Mouse (Mus musculus) cerebellum, adult 18-20 months (tissue): Measurements from ENCODE around the gene Cit.
A peak's percentile ranks its signal among the peaks of the same experiment; 100 is the strongest.

Experiments
- DNase-seq, 2 experiments: peaks; one replicate each; pipeline ENCODE4 v3.0.0; 2021

Cit gene

DNA sequence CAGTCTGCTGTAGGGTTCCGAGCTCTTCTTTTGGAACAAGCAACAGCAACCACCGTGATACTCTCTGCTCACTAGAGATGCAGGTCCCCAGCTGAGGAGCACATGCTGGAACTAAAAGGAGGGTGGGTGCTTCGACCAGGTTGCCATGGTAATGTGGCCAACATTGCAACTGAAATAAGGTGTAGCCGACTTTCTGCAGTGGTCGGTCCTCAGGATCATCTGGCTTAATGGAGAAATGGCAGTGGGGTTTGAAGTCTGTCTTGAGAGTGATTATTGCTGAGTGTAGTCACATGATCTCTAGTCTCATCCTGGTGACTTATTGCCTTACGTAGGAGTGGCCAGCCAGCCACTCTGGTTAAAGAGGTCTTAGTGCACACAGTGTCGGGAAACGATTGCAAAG, 168.7 kb downstream of the Cit start:
- DNase-seq: no peak

DNA sequence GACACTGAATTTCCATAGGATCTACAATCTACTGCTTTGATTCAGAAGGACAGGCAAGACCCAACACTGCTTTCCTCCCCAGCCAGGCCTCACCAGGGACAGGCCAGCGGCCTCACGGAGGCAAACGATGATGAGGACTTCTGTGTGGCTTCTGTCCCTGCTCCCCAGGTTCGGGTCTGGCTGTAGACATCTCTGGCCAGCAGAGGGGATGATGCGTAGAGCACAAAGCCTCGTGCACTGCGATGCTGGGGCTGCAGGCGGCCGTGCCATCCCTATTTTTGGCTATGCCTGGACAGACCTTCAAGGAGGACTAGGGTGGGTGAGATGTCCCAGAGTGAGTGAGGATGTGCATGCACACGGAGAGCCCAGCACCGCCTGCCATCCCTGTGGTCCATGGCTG, 169.2 kb downstream of the Cit start:
- no peak for DNase-seq

- no peak for DNase-seq
These were observed 171.5 kb downstream of the Cit start for GRCm38 (mm10) chr5:116016542-116016941.

DNA sequence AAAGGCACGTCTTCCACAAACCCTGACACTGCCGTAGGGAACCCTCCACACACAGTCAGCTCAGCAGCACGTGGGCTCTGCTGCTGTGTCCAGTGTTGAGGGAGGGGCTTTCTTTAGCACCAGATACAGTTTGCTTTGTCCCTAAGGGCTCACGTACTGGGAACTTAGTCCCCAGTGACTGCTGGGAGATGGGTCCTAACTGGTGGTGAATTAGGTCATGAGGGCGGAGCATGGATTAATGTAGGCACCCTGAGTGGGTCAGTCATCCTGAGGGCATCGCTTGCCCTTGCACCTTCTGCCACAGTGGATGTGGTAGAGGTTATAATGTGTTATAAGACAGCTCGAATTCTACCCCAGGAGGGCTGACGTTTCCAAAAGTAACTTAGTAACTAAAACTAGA, 172.3 kb downstream of the Cit start:
- no peak for DNase-seq

DNA sequence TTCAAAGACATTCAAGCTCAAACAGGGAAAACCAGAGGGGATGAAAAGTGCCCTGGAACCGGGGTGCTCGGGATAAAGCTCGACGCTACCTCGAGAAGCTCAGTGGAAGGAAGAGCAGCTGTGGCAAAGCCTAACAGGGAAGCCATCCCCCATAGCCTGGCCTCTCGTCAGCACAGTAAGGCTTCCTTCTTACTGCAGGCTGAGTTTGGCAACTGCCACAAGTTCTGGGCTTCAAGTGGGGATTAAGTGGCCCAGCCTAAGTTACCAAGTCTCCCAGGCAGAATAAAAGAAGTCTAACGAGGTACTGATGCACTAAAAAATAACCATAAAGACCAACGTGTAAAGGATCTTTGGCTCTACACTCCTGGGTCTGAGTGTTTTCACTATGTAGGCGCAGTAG, 173.1 kb downstream of the Cit start:
- DNase-seq: no peak

GRCm38 (mm10) chr5:116018784-116019183, 173.7 kb downstream of the Cit start:
- DNase-seq: no peak

- no peak for DNase-seq
These were observed 174.3 kb downstream of the Cit start for GRCm38 (mm10) chr5:116019371-116019770.

DNA sequence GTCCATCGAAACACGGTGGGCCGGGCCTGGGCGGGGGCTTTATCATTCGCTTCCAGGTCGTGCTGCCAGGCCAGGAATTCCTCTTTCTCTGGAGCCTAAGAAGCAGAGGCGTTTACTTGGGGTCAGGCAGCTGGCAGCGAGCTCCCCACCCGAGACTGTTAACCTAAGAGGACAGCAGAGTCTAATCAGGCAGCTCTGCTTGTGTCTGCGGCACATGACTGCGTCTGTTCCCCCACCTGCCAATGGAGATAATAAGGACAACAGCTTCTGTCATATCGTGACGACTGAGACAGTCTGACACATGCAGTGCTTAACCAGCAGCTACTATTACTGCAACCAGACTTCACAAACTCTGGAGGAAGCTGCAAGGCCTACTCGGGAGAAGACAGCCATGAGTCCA, 176.5 kb downstream of the Cit start:
- no peak for DNase-seq

GRCm38 (mm10) chr5:116022131-116022530, 177.1 kb downstream of the Cit start:
- no peak for DNase-seq

DNA sequence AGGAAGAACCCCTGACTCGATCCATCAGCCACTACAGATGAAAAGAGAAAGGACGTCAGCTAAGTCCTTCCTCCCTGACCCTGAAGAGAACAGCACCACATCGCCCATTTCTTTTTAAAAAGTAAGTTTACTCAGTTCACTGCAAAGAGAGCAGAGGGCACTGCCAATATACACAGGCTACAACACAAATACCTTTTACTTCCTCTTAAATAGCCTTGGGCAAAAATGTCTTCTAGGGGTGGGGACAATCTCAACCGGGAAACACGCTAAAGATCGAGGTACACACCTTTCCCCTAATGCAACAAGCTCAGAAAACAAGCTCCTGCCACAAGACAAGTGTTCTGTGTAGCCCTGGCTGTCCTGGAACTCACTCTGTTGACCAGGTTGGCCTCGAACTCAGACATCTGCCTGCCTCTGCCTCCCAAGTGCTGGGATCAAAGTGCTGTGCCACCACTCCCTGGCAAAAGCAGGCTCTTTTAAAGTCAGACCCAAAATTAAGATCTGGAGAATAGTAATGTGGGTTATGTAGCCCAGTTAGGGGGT, 177.7 kb downstream of the Cit start:
- DNase-seq: no peak

DNA sequence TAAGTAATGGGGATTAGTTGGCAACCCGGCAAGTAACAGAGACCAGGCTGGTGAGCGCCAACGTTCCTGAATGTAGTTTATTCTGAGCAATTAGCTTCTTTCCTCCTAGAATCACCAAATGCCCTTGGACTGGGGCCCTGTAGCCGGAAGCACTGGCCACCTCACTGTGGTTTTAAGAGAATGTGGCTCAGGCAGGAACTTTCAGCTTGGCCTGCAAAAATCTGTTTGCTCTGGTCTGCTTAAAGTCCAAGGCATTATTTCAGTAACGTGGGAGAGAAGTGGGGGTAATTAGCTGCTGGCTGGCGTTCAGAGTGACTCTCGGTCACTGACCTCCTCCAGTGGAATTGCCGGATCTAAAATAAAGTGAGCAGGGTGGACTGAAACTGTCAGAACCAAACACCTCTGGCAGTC, 178.2 kb downstream of the Cit start:
- no peak for DNase-seq

DNA sequence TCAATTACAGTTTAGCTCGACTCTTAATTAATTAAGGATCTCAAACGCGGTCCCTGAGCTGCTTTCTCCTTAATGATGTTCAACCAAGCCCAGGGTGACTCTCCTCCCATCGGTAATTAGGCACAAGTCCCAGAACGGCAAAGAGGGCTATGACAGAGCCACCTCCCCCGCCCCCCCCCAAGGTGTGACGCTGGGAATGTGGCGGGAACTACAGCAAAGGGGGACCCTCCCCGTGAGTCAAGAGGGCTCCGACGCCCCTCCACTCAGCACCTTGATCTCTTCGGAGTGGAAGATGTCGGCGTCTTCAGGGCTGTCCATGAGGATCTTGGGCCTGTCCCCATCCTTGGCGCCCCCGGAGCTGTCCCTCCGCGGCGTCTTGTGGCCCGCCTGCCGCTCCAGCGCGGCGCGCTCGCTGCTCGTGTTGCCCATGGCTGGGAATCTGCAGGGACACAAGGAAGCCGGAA, 178.8 kb downstream of the Cit start:
- DNase-seq: peak in 1 of 2 experiments; percentile 26

GRCm38 (mm10) chr5:116024327-116024739, 179.3 kb downstream of the Cit start, which contains the start of gene Prkab1:
Gene Prkab1 (minus strand): TSS chr5:116024508.
- peak; percentile 89 to 94 for DNase-seq

DNA sequence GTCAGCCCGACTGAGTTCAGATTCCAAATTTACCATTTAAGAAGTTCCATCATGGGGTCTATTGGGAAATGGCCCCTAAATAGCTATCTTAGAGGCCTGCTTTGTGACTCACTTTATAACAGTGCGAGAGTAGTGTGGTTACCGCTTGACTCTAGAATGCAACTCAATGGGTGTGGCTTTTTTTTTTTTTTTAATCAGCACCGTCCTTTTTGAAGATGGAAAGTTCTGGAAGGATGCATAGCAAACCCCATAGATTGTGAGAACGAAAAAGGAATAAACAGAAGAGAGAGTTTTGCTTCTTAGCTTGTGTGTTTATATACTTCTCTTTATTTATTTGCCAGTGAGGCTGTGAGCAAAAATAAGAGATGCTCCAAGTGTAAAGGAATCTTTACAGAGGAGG, 181.0 kb downstream of the Cit start:
- no peak for DNase-seq

DNA sequence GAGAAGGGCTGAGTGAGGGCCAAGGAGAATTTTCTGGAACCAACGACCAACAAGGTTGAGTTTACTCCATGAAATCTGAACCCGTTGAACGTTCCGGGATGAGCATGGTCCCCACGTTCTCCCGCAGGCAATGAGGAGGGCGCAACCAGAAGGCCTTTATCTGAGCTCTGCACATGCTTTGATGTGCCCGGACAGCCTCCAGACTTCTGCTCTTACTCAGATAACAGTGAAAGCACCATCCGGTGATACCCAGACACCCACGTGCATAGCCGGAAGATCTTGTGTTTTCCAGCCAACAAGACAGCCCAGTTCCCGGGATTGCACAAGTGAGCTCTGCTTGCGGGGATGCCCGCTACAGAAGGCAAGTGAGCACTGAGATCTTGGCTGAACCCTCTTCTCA, 181.5 kb downstream of the Cit start:
- no peak for DNase-seq

GRCm38 (mm10) chr5:116029071-116029470, 184.0 kb downstream of the Cit start:
- no peak for DNase-seq

DNA sequence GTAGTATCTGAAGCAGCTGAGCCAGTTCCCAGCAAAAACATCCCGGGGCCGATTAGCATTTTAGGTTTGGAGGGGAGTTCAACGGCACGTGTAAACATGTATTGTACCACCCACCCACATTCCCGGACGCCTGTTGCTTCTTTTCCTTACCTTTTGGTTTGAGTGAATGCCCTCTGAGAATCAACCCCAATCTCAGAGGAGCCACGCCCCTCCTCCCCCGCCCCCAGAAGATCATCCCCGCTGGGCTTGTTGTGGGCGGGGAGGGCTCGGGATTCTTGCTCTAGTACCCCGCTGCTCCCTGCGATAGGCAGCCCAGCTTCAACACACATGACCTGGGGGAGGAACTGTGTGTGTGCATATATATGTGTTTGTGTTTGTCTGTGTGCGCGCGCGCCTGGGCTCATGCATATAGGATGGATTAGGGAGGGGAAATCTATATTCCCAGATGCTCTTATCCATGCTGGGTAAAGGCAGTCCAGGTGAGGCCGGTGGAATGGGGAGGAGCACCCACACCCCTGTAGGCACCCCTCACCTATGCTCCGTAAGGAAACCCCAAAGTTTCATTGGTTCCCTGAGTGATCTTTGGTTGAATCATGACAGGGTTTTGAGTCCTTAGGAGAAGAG, 185.6 kb downstream of the Cit start:
- no peak for DNase-seq

- peak; percentile 54 to 62 for DNase-seq
These were observed 186.1 kb downstream of the Cit start for GRCm38 (mm10) chr5:116031190-116031577.

- no peak for DNase-seq
These were observed 191.4 kb downstream of the Cit start for GRCm38 (mm10) chr5:116036465-116036864.

DNA sequence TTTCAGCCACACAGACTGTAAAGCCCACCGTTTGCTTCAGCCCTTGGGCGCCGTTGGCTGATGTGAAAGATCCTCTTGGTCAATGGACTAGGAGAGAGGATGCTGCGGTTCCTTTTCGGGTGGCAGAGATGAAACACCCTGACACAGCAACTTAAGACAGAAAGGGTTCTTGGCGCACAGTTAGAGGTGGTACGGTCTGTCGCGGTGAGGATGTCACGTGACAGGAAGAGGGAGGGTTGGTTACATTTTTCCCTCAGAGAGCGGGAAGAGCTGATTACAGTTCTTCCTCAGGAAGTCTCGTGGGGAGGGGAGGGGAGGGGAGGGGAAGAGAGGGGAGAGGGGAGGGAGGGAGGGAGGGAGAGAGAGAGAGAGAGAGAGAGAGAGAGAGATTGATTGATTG, 192.7 kb downstream of the Cit start:
- DNase-seq: no peak

- DNase-seq: no peak
These were observed 194.6 kb downstream of the Cit start for GRCm38 (mm10) chr5:116039706-116040105.

DNA sequence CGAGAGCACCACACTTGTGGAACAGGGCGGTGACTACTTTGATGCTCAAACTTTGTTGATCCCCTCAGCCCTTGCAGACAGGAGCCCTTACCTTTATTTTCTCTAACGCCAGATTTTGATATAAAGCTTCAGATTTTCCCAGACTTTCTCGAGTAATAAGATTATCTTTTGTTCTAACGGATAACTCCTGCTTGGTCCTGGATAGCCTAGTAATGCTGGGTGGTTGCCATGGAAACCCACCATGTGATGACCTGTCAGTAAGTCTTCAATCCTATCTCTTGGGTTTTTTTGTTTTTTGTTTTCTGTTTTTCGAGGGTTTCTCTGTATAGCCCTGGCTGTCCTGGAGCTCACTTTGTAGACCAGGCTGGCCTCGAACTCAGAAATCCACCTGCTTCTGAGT, 197.2 kb downstream of the Cit start:
- DNase-seq: no peak

- no peak for DNase-seq
These were observed 200.5 kb downstream of the Cit start for GRCm38 (mm10) chr5:116045581-116045980.

GRCm38 (mm10) chr5:116046246-116046645, 201.2 kb downstream of the Cit start:
- no peak for DNase-seq

- no peak for DNase-seq
These were observed 203.2 kb downstream of the Cit start for GRCm38 (mm10) chr5:116048321-116048720.
